In genomic region chr10:18545309-18545708, GRCm38 (mm10) we compare ENCODE assay signal across 8 mouse cellular contexts. TPM values are rescaled to one million over a fixed set of nuclear protein-coding genes. Genes with fewer than 3 reads are reported as not detected.
DNase-seq lines count a peak whose midpoint lies in the region; ATAC-seq and TF ChIP-seq lines count a peak whose summit lies in the region.

No protein-coding gene starts in this region.

- H3K27ac ChIP-seq in heart, embryonic 14.5 days (replicated peaks in 1 of 2; ENCODE audit: control insufficient read depth in 1 of 2, insufficient read depth in 1 of 2, low read depth in 2 of 2, low read length in 2 of 2) = no peak overlapping the region
- H3K27ac ChIP-seq in hindbrain, embryonic 14.5 days = no peak overlapping the region
- peak overlapping the region; percentile 61; the same call in 1 of the 2 replicates for H3K27ac ChIP-seq in midbrain, embryonic 16.5 days (ENCODE audit: low read length)

- TF ChIP-seq CTCF in brain, embryonic 14.5 days (IDR thresholded peaks at IDR 0.05; ENCODE audit: borderline replicate concordance, extremely low read depth, insufficient read depth, insufficient read length) = no peak

- peak overlapping the region; percentile 85 for H3K4me2 ChIP-seq in heart, embryonic 14.5 days (ENCODE audit: low read length)
- H3K4me2 ChIP-seq in hindbrain, embryonic 14.5 days (replicated peaks) = peak overlapping the region; percentile 75
- peak overlapping the region; percentile 93 for H3K4me2 ChIP-seq in midbrain, embryonic 16.5 days (ENCODE audit: low read length)

- H3K9me3 ChIP-seq in heart, embryonic 14.5 days (ENCODE audit: control insufficient read depth, low read length) = no peaks in the 10 kb centered on the region
- no peaks in the 10 kb centered on the region for H3K9me3 ChIP-seq in hindbrain, embryonic 14.5 days (ENCODE audit: control insufficient read depth, low read length)
- no peaks in the 10 kb centered on the region for H3K9me3 ChIP-seq in midbrain, embryonic 16.5 days (replicated peaks; ENCODE audit: control insufficient read depth, low read length, poor library complexity, severe bottlenecking)

- 0 out of 2 replicates have a peak, but pooled peaks cover 11% of the 10 kb centered on the region for H3K36me3 ChIP-seq in heart, embryonic 14.5 days (ENCODE audit: control insufficient read depth, insufficient read depth, low read length)
- no peaks in the 10 kb centered on the region for H3K36me3 ChIP-seq in hindbrain, embryonic 14.5 days (replicated peaks; ENCODE audit: control insufficient read depth, insufficient read depth)
- no peaks in the 10 kb centered on the region for H3K36me3 ChIP-seq in midbrain, embryonic 16.5 days (ENCODE audit: control insufficient read depth, insufficient read depth, low read length)

- no peak for ATAC-seq in heart, embryonic 14.5 days (ENCODE audit: insufficient number of reproducible peaks, insufficient read depth, low FRiP score, low read depth)
- peak; percentile 12; the same call in 1 of the 2 replicates for ATAC-seq in hindbrain, embryonic 14.5 days (ENCODE audit: low FRiP score)
- peak; percentile 16 for ATAC-seq in midbrain, embryonic 16.5 days

- H3K9ac ChIP-seq in heart, embryonic 14.5 days (ENCODE audit: low read length) = peak overlapping the region; percentile 78
- H3K9ac ChIP-seq in hindbrain, embryonic 14.5 days = peak overlapping the region; percentile 72
- H3K9ac ChIP-seq in midbrain, embryonic 16.5 days (ENCODE audit: low read depth, low read length) = peak overlapping the region; percentile 87

- no peaks in the 10 kb centered on the region for H3K27me3 ChIP-seq in heart, embryonic 14.5 days (ENCODE audit: control insufficient read depth, insufficient read depth, low read length)
- H3K27me3 ChIP-seq in hindbrain, embryonic 14.5 days (ENCODE audit: control insufficient read depth, insufficient read depth, low read length) = no peaks in the 10 kb centered on the region
- H3K27me3 ChIP-seq in midbrain, embryonic 16.5 days (ENCODE audit: control insufficient read depth, insufficient read depth, low read depth, low read length) = no peaks in the 10 kb centered on the region

- 6% methylated on average over 13 of the region's 13 CpGs for WGBS in heart, embryonic 14.5 days
- WGBS in hindbrain, embryonic 14.5 days = 4% methylated on average over 13 of the region's 13 CpGs
- 8% methylated on average over 13 of the region's 13 CpGs for WGBS in midbrain, embryonic 16.5 days

- H3K4me1 ChIP-seq in heart, embryonic 14.5 days (ENCODE audit: control insufficient read depth in 2 of 2, insufficient read depth in 2 of 2, low read length in 2 of 2) = peaks cover 2 to 5% of the 10 kb centered on the region in 2 experiments; a peak in 3 of 4 replicates
- H3K4me1 ChIP-seq in hindbrain, embryonic 14.5 days (replicated peaks; ENCODE audit: control insufficient read depth, insufficient read depth, low read length) = 0 out of 2 replicates have a peak, but pooled peaks cover 10% of the 10 kb centered on the region
- H3K4me1 ChIP-seq in midbrain, embryonic 16.5 days (ENCODE audit: control insufficient read depth, insufficient read depth, low read length) = peaks cover 4% of the 10 kb centered on the region

- H3K4me3 ChIP-seq in heart, embryonic 14.5 days (ENCODE audit: control insufficient read depth in 1 of 2, insufficient read depth in 1 of 2, low read depth in 1 of 2, low read length in 2 of 2) = peak overlapping the region; percentile 67 to 85
- H3K4me3 ChIP-seq in hindbrain, embryonic 14.5 days (replicated peaks; ENCODE audit: low read length) = peak overlapping the region; percentile 54
- peak overlapping the region; percentile 67 for H3K4me3 ChIP-seq in midbrain, embryonic 16.5 days (ENCODE audit: low read depth, low read length)

- no peak for TF ChIP-seq POLR2A in brain, embryonic 14.5 days (IDR thresholded peaks at IDR 0.05; ENCODE audit: borderline replicate concordance, extremely low read depth, insufficient read depth, insufficient read length, poor library complexity, severe bottlenecking)

- no peak for DNase-seq in heart, adult 9 months (ENCODE audit: low spot score in 2 of 2)
- DNase-seq in brain, embryonic 14.5 days (ENCODE audit: low read depth) = peak; percentile 19
- DNase-seq in hindbrain, embryonic 14.5 days (ENCODE audit: low spot score) = peak; percentile 41
- no peak for DNase-seq in layer of hippocampus, postnatal 10 days (ENCODE audit: low spot score in 2 of 2)
- no peak for DNase-seq in left cerebral cortex, adult 8-10 months (ENCODE audit: low spot score in 2 of 2)
- no peak for DNase-seq in layer of hippocampus, adult 9-10 months (ENCODE audit: low spot score)

RNA-seq across cellular contexts. Expression of gene Hebp2, which starts 0.6 kb away (rescaled TPM):
- polyA plus RNA-seq in heart, embryonic 14.5 days (2014; fragmentation: Nextera tagmentation; extraction: Ambion mirVana) = 13.8 and 16.9 TPM in 2 replicates
- 3.0 and 4.4 TPM in 2 replicates for polyA plus RNA-seq in brain, embryonic 14.5 days (2012; rRNA removed)
- 13.5 and 14.2 TPM in 2 replicates for polyA plus RNA-seq in hindbrain, embryonic 14.5 days (2014; fragmentation: Nextera tagmentation; extraction: Ambion mirVana)
- polyA plus RNA-seq in midbrain, embryonic 16.5 days (2015; fragmentation: Nextera tagmentation; extraction: Ambion mirVana) = 10.8 and 11.7 TPM in 2 replicates
- 1 to 10 TPM; 3.1 to 3.6 TPM for total RNA-seq in layer of hippocampus, postnatal 10 days (2021)
- 1 to 10 TPM; 3.0 to 4.3 (median 4.1) TPM for total RNA-seq in left cerebral cortex, adult 8-10 months (2022)

Comparison
In these comparisons a context has a peak if more than half of its experiments do, and no peak if none do; other contexts are left out.
1. DNase-seq: peak in brain, embryonic 14.5 days (single experiment) and hindbrain, embryonic 14.5 days (single experiment); none in heart, adult 9 months (0 of 2), layer of hippocampus, postnatal 10 days (0 of 2), left cerebral cortex, adult 8-10 months (0 of 2) and layer of hippocampus, adult 9-10 months (single experiment).
2. Peak in every context shown above with its lines, with median percentiles within 50 percentile points of each other: H3K4me2 ChIP-seq, H3K4me3 ChIP-seq and H3K9ac ChIP-seq.